Mouse (Mus musculus): ENCODE measurements around the gene Gnai2. TPM values are rescaled to one million over a fixed set of nuclear protein-coding genes. Genes with fewer than 3 reads are reported as not detected.

Gnai2 gene
- total RNA-seq, 2 experiments from 2014 or later = 193 to 231 TPM

DNA sequence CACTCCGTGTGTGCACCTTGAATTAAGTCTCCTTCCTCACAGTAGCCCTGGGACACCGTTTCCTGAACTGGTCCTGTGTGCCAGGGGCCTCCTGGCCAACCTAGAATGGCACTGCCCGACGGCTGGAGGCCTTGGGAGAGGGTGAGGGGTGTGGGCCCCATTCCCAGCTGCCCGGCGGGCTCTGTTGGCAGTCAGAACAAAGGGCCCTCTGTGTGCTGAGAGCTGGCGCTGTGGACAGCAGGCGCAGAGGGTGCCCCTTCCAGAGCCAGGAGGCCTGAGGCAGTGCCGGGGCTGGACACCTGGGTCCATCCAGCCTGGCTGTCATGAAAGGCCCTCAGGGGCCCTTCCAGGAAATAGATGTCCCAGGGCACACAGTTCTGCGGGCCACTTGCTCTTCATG, 24.4 kb upstream of the Gnai2 start:
- no peak for DNase-seq

DNA sequence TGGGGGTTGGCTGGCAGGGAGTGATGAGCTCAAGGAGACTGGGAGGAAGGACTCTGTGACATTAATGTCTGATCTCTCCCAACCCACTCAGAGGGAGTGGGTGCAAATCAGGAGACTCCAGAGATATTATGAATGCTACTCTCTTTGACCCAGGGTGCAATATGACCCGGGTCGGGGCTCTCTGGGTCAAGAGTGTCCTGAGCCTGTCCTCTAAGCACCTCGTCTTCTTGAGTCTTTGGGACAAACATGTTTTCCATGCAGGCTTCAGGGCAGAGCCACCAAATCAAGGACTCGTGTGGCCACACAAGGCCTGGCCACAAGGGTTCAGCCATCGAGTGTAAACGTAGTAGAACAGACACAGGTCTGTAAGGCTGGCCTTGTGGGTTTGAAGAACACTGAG, 22.9 kb upstream of the Gnai2 start:
- DNase-seq = no peak

DNA sequence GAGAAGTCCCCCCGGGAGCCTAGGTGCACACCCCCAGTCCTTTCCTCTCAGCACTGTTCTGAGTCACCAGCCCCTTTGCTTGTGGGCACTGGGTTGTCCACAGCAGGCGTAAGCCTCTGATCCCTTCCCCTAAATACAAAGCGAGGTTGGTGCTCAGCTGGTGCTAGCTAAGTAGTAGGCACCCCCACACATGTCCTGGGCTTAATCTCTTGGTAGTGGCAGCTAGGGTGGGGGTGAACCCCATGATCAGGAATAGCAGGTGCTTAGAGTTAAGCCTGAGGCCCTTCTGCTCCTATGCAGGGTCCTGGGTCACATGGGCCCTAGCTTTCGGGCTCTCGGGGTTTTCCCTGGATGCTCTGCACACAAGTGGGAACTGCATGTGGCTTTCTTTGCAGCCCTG, 22.0 kb upstream of the Gnai2 start:
- DNase-seq = no peak

DNA sequence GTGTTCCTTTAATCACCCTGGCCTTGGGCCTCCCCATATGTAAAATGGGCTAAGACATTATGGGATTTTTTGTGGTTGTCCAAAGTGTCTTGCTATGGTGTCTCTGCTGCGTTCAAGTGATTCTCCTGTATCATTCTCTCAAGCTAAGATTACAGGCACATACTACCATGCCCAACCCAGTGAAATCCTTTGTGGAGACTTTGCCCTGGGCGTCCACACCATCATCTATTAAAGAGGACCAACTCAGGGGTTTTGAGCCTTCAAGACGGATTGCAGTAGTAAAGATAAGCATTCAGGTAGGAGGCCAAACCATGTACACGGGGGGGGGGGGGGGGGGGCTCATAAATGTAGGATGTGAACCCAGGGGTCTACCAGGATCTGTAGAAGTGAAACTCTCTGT, 19.4 kb upstream of the Gnai2 start:
- no peak for DNase-seq

DNA sequence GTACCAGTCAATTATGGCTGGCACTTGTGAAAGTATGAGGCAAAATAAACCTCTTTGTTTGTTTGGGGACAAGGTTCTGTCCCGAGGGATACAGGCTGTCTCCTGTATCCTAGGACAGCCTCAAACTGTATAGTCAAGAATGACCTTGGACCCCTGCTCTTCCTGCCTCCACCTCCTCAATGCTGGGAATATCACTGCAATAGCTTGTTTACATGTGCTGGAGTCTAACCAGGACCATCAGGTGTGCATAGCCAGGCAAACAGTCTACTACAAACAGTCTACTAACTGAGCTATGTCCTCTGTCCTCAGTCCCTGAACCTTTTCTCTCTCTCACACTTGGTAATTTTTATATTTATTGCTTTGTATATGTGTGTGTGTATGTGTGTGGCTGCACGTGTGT, 18.3 kb upstream of the Gnai2 start:
- DNase-seq = no peak

DNA sequence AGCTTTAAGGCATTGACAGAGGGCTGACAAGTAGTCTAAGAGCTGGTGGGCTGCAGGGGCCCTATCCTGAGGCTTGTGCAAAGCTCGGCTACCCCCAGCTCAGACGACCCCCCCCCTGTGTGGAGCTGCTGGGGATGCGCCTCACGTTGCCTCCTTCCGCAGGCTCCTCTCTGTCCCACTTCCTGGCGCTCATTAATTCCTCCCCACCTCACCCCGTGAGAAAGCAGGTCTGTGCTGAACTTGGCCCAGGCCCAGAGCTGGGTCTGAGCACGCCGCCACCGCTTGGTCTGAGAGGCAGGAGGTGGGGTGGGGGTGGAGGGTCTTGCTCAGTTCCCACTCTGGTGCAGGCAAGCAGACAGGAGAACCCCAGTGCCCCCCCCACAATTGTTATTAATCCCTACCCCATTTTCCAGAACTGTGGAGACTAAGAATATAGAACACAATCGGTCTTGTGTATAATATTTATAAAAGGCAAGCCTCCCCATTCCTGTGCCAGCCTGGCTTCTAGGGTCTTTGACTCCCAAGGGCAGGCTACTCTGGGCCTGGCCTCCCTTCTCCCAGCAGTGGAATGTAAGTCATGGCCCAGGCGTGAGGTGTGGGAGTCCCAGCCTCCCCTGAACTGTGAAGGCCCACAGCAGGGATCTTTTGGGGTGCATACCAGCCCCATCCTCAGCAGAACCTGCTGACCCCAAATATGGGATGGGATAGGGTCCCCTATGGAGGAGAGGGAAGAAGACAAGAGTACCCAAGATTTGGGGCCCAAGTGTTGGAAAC, 15.7 kb upstream of the Gnai2 start:
- DNase-seq = no peak

DNA sequence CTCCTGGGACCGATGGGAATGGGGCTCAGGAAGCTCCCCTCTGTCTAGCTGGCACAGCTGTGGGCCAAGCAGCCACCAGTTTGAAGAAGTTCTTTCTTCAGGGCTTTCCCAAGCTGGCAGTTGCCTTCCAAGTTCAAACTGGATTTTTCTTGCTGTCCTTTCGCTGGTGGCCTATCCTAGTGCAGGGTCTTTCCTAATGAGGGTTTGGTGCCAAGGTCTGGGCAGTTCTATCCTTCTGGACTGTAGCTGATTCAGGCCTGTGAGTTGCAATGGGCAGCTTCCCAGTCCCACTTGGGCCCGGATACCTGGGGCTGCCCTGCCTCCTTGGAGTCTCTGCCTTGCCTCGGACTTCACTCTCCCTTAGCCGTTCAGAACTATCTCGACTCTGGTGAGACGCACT, 15.1 kb upstream of the Gnai2 start:
- no peak for DNase-seq

DNA sequence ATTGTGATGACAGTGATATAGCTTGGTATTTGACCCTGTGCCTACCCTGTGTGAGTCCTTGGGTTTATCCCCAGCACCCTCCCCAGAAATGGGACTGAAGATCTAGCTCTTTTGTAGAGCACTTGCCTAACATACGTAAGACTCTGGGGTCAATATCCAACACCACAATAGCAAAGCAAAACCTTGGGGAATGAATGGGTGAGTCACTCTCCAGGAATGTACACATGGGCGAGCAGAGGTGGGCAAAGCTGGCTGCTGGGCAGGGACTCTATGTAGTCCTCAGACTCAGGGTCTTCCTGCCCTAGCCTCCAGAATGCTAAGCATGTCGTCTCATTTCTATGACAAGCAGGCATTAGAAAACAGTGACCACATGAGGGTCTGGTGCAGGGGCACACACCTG, 13.6 kb upstream of the Gnai2 start:
- DNase-seq = no peak

DNA sequence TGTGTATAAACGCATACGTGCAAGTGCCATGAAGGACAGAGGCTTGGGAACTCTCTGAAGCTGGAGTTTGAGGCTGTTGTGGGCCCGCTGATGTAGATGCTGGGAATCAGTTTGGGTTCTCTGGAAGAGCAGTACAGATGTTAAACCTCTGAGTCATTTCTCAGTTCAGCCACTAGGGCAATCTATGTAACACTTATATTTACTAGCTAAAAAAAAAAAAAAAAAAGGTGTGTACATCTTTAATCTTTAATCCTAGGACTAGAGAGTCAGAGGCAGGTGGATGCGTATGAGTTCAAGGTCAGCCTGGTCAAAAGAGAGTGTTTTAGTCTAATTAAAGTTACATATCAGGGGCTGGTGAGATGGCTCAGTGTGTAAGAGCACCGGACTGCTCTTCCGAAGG, 11.8 kb upstream of the Gnai2 start:
- no peak for DNase-seq

DNA sequence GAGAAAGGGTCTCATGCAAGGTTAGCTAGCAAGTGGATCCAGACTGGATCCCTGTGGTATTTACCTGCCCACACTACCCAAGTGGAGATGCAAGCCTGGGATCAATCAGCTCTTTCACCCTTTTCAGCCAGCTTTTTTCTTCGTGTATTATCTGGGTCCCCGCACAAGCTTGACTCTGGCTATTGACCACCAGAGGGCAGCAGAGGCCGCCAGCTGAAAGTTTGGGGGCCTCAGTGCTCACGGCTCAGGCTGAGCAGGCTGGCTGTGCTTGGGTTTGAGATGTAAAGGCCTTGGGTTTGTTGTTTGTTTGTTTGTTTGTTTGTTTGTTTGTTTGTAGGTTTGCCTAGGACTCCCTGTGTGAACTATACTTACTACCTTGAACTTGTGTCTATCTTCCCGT, 10.4 kb upstream of the Gnai2 start:
- DNase-seq = peak; percentile 81

DNA sequence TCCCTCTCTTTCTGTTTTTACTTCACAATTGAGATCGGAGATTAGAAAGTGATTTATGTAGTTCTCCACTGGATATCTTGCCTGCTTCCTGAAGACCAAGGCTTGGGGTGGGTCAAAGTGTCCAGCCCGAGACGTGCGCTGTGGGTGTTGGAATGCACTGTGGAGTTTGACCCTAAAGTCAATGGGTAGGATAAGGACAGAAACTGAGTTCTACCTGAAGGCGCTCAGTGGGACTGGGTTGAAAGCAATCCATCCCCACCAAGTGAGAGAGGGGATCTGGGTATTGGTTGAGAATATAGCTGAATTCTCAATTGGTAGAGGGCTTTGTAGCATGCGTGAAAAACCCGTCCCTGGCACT, 10.0 kb upstream of the Gnai2 start:
- DNase-seq = no peak

DNA sequence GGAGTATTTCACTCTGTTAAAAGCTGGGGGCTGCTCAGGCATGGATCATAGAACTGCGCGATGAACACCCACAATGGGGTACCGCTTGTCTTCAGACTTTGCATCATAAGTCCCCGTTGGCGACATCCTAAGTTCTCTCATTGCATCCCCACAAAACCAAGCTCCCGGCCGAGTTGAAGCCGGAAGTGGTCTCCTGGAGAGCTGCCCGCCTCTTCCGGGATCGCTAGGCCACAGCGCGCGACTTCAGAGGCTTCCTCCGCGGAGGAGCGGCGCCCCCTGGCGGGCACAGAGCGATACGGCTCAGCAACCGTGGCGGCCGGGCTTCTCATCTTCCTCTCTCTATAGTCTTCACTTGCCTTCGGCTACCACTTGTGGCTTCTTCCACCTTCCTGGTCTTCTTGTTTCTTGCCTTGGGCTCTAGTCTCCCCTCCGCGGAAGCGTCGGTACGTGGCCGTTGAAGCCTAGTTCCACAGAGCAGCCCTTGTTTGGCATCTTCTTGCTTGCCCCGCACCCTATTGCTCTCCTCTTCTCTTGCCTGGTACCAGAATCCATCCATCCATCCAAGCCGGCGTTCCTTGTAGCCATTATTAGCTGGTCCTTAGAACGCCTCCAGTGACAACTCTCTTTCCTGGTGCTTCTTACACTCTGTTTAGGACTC, 9.5 kb upstream of the Gnai2 start:
- DNase-seq = peak; percentile 97

DNA sequence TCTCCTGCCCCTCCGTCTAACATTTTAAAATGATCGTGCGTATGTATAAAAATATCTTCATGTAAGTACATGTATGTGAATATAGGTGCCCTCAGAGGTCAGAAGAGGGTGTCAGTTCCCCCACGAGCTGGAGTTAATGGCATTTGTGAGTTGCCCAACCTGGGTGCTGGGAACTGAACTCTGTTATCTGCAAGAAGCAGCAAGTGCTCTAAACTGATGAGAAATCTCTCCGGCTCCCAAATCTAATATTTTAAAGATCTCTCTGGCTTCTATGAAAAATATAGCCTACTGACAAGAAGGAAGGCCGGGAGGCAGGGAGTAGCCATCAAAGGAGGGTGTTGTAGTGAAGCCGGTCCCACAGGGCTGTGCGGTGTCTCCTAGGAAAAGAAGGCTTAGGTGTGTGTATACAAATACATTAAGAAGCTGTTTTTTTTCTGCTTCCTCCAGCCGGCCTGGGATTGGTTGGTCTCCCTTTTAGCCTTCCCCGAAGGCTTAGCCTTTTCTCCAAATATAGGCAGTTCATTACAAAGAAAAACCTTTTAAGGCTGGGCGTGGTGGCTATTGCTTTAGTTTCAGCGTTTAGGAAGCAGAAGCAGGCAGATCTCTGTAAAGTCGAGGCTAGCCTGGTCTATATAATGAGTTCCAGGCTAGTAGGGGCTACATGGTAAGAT, 8.5 kb upstream of the Gnai2 start:
- no peak for DNase-seq

DNA sequence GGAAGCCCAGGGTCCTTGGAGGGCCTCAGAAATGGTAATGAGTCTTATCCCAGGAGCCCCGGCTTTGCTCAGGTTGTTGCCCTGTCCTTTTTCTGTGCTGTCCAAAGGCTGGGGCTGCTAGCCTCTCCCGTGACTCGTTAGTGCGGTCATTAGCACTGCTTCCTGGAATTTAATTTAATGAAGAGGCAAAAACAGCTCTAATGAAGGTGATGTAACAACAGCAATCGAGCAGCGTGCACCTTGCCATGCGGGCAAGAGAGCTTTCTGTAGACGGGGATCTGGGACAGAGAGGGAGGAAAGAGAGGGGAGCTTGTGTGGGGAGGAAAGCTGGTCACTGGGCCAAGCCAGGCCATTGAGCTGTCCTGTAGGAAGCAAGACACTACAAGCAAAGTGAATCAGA, 6.5 kb upstream of the Gnai2 start:
- no peak for DNase-seq

DNA sequence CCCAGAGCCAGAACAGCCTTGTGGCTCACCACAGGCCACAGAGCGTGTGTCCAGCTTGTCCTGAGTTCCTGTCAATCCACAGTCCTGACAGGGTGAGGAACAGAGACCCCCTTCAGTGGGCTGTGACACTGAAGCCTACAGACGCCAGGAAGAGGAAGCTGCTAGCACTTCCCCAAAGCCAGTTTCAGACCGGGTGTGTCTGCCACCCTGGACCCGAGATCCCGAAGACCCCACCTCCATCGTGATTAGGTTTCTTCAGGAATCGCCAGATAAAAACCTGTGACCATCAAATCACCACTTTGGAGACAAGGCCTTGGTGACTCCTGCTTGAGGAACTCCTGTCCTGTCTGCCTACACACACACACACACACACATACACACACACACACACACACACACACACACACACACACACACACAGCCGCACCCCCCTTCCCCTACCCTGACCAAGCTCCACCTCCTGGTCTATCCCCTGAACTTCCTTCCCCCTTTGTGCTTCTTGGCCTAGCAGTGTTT, 5.1 kb upstream of the Gnai2 start:
- DNase-seq = no peak

DNA sequence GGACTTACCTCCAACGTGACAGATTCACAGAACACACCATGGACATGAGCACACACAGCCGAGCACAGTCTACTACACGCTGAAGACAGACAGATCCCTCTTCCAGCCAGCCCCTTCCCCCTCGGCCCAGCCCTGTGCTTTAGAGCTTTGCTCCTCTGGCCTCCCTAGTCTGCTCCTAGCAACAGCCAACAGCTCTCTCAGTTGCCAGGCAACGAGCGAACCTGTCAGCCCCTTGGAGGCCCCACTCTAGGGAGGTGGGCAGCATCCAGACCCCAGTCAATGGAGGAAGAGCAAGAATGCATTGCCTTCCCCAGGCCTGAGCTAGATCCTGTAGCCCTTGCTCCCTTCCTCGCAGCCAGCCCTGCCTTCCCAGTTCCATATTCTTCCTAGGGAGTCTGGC, 1.9 kb upstream of the Gnai2 start:
- no peak for DNase-seq

DNA sequence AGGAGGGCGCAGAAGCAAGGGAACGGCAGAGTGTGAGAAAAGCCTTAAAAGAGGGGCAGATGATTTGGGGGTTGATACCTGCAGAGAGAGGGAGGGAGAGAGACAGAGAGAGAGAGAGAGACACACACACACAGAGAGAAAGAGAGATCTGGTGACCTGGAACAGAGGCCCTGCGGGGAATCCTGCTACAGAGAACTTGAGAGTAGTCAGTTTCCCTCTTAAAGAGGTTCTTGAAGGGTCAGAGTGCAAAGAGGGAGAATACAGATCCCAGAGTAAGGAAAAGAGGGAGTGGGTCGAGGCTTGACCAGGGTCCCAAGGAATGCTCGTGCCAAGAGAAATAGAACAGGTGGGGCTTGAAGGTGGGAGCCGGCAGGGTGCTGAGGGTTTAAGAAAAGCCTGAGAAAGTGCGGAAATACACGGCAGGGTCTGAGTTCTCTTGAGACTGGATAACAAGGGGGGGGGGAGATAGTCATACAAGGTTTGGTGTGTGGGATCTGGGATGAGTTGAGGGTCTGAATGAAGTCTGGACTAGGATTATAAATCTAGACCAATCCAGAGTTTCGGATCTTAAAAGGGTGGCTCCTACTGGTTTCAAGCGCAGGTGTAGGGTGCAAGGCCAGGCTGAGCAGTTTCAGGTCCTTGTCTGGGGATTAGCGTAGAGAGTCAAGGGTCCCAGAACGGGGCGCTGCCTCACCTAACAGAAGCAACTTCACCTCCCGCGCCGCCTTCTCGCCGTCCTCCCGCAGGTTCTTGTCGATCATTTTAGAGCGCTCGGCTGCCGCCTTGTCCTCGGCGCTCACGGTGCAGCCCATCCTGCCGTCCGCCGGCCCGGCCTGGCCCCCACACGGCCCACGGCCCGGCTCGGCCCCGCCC, 525 bp downstream of the Gnai2 start:
- DNase-seq = no peak

DNA sequence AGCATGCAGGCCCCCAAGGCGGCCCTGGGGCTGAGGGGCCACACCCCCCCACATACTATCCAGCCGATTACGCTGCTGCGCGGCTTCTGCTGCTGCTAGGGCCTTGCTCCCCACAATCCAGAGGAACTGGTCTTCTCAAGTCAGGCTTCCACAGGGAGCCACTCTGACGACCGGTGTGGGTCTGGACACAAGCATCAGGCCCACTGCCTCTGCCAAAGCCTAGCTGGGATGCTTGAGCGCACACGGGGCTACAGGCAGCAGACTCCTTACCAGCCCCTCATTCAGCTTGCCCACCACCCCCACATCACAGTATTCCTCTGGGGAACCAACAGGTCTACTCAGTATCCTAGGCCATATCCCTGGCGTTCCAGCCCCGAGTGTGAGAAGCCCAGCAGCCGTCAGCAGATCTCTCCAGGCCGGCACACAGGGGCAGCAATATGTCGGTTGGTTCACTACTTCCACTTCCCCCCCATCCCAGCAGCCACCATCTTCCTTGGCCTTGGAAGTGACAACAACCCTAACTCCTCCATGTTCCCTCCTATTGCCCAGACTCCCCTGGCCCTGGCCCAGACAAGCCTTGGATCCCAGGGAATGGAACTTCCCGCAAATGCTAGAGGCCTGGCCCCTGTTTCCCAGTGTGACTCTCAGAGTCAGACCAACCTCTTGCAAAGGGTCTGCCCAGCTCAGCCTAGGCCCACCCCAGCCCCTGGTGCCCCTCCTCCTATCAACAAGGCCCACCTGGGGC, 1.3 kb downstream of the Gnai2 start:
- peak; percentile 57 for DNase-seq

DNA sequence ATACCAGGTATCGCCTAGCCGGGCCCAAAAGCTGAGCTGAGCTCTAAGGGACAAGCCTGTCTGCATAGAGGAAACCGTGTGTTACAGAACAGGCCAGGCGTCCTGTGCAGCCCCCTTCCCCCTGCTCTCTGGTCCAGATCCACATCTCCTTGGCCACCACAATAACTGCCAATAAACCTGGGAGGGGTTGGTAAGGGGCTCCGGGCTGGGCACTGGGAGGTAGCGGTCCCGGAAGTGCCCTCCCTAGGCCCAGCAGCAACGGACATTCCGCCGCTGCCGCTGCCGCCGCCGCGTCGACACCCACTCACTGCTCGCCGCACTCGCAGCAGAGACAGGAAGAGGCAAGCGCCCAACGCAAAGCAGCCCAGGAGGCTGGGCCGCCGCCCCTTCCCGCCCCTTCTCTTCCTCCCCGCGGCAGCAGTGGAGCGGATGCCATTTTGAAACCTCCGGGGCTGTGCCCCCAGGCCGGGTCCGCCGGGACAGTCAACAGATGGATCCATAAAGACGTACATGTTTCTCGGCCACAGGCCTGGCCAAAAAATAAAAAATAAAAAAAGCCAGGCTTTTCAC, 2.0 kb downstream of the Gnai2 start:
- peak; percentile 77 for DNase-seq

DNA sequence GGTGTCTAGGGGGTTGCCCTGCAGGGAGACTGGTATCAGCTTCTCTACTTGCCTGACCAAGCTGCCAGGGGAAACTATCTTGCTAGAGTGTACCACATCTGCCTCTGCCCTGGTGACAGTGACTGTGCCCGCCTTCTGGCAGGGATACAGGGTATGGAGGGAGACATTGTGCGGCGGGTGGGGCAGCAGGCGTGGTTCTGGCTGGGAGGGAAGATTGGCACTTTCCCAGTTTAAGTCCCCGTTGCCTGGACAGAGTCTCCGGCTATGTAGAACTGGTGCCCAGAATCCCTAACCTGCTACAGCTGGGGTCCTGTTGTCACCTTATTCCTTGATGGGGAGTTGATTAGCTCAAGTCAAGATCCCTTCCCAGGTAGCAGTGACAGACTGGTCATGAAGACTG, 2.7 kb downstream of the Gnai2 start:
- peak; percentile 54 for DNase-seq

DNA sequence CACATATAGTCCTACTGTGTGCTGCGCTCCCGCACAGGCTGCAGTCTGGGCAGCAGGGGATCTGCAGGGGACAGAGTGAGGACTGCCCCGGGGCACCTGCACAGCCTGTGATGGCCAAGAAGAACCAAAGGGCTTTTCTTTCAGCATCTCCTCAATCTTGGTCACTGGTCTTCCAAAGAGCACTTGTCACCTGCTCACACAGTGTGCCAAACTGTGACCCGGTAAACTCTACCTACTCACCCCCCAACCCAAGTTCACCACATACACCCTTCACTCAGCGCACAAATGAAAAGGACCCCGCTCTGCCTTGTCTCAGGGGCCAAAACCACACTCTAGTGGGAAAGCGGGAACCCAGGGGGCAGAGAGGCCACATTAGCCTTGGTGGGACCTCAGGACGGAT, 3.3 kb downstream of the Gnai2 start:
- no peak for DNase-seq

All from gastrocnemius, postnatal 10 days (tissue).